Mouse (Mus musculus) layer of hippocampus, adult 11-12 months (tissue): Measurements from ENCODE around the gene Psmd12.

Experiments used
- DNase-seq: peaks from one replicate; pipeline ENCODE4 v3.0.0; 2022; ENCODE audit warnings: low spot score

The Psmd12 gene

GRCm38 (mm10) chr11:107510362-107511269 lies 31.3 kb downstream of the Psmd12 start:
- DNase-seq, result peak; percentile 44

DNA sequence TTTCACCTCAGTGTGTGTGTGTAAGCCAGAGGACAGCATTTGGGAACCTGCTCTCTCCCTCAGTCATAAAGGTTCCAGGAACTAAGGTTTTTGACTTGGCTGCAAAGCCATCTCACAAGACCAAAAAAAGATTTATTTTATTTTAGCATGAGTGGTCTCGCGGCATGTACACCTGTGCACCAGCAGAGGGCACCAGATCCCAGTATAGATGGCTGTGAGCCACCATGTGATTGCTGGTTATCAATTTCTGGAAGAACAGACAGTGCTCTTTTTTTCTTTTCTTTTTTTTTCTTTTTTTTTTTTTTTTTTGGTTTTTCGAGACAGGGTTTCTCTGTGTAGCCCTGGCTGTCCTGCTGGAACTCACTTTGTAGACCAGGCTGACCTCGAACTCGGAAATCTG lies 32.7 kb downstream of the Psmd12 start:
- peak; percentile 60 for DNase-seq

DNA sequence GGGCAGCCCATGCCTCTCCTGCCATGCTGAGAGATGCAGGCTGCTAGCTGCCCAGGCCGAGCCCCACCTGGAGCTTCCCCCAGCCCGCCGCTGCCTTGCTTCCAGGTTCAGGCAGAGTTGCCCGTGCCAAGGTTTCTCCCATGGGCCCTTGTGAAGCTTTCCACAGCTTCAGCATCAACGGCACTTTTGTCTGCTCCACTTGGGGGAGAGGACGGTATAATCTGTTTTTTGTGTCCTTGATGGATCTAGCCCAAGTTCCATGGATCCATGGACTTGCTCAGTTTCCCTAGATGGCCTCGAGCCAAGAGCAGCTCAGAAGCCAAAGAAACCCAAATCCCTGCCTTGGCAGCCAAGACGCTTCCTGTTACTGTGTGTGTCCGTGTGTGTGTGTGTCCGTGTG lies 33.8 kb downstream of the Psmd12 start:
- DNase-seq, result no peak

GRCm38 (mm10) chr11:107516387-107516786 lies 37.1 kb downstream of the Psmd12 start:
- DNase-seq, result no peak

DNA sequence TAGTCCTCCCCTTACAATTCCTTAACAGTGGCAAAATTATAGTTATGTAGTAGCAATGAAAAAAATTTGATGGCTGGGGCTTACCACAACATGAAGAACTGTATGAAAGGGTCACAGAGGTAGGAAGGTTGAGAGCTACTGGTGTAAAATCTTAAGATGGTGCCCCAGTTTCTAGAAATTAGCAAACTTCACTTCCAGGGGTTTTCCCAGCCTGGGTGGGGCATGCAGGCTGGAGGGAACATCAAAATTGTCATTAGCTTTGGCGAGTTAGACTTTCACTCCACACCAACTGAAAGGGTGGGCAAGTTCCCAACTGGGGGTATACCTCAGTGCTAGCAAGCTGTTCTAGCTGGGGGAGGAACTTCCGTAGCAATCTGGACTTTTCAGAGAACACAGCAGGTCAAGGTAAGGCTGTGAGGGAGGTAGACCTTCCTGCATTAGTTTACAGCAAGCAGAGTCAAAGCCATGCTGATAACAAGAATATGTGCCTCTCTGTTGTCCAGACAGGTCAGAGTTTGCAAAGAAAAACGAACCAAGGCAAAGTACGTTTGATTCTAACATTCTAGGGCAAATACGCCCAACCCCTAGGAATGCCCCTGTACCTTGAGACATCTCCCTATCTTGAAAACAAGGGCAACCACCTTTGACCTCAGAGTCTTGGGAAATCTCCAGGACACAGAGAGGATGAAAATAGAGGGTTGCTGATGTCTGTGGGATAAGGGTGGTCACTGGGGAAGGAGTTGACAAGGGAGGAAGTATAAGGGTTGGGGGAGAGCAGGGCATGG lies 39.6 kb downstream of the Psmd12 start:
- no peak for DNase-seq

DNA sequence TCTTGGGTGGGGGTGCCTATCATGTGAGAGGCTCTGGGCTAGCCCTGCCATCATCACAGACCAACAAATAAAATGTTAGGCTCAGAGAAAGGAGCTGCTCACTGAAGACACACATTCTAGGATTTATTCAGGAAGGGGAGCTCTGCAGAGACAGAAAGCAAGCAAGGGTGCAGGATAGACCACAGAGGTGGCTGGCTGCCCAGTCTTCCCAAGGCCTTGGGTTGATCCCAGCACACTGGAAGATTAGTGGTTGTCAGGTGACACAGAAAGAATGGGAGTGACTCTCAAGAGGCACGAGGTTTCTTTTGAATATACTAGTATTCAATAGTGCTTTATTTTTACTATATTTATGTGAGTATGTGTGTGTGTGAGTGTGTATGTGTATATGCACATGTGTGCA lies 41.9 kb downstream of the Psmd12 start:
- DNase-seq, result no peak

GRCm38 (mm10) chr11:107524966-107525365 lies 45.7 kb downstream of the Psmd12 start:
- no peak for DNase-seq

GRCm38 (mm10) chr11:107527632-107528031 lies 48.3 kb downstream of the Psmd12 start:
- no peak for DNase-seq

DNA sequence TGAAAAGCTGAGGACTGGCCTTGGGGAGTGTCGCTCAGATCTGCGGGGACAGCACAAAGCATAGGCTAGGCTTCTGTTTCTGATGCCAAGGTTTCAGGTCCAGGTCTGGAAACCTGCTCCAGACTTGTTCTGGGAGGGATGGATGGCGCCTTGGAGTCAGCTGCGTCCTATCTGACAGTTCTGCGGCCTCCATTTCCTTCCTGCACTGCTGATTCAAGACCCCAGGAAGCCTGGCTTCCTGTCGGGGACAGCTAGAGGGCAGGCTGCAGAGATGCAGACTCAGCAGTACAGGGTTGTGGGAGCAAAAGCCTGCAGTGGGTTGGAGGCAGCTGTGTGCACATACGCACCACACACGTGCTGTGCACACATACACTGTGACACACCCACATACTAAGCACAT lies 50.0 kb downstream of the Psmd12 start:
- DNase-seq, result no peak

DNA sequence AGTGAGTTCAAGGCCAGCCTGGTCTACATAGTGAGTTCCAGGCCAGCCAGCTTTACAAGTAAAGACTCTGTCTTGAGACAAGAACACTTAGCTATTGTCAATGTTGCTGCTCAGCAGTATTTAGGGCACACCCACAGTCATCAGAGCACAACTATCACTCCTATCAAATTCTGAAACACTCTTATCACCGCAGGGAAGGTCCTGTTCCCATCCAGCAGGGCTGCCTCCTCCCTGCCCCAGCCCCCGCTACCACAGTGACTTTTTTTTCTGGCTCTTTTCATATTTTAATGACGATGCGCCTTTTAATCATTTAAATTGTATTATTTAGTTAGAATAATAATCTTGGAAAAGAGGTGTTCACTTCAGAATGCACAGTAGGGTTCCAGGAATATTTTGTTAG lies 52.2 kb downstream of the Psmd12 start:
- no peak for DNase-seq

- no peak for DNase-seq
These were observed 53.0 kb downstream of the Psmd12 start for GRCm38 (mm10) chr11:107532271-107532670.

GRCm38 (mm10) chr11:107538994-107539393 lies 59.7 kb downstream of the Psmd12 start:
- no peak for DNase-seq

DNA sequence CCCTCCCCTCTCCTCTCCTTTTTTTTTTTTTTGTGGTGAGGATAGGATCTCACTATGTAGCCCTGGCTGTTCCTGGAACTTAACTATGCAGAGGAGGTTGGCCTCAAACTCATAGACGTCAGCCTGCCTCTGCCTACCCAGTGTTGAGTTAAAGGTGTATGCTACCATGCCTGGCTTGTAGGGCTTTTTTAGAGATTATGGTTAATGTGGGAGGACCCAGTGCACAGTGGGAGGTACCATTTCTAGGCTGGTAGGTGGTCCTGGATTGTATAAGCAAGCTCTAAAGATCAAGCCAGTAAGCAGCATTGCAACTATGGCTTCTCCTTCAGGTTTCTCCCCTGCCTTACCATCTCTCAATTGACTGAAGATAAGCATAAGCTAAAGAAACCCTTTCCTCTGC lies 61.1 kb downstream of the Psmd12 start:
- no peak for DNase-seq

DNA sequence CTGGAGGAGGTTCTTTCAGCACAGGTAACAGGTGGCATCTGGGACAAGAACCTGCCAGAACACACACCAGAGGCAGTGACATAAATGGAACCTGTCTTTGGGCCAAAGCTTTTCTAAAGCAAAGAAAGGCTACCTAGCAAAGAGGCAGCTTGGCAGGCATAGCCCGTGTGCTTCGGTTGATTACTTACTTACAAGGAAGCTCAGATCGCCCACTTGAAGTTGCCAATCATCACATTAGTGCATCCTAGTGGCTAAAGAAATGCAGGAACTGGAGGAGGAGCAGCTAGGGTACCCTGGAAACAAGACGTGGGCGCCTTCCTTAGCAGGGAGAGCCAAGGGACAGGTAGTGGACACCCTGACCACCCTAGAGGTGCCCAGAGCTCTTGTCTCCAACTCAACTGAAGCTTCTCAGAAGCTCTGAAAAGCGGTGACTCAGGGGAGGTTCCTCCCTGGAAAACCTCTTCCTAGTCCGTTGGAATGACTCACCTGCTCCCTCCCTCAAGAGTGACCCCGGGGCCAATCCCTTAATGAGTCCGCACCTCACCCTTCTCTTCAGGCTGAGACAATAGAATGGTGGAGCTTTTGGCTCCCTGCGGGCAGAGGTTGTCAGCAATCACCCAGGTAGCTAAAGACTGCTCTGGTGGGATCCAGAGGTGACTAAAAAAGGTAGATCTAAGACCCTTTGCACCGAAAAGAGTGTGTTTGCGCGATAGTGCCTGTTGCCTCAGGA lies 66.6 kb downstream of the Psmd12 start:
- no peak for DNase-seq

GRCm38 (mm10) chr11:107546667-107547301 lies 67.5 kb downstream of the Psmd12 start:
- peak; percentile 10 for DNase-seq

DNA sequence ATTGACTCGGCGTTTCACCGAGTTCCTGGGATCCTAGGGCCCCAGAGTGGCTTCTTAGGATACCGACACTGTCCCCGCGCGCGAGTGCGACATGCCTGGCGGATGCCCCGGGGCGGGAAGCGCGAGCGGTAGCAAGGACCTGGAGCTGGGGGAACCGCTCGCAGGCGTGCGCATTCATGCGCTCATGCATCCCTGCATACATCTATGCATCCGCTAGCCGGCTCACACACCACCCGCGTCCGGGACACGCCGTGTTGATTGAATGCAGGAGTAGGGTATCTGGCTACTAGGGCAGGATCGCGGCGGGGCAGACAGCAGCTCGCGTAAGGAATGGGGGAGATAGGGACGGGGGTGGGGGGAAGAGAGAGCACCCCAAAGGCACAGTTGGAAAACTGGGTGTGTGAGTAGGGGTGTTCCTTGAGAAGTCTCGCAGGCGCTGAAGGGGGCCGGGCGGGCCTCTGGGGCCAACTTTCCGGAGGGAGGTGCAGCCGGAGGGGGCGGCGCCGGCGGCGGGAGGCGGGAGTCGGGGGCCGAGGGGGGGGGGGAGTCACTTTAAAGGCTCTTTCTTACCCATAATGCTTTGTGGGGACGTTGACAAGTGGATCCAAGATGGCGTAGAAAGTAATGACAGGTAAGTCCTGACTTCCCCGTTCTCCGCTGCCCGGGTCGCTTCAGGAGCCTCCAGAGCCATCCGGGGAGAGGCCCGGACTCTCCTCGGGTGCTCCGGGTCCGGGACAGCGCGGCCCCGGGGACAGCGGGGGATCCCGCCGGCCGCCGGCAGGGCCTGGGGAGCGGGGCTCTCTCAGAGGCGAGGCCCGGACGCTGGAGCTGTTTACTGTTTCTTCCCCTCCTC lies 68.3 kb downstream of the Psmd12 start, which contains the start of gene Helz:
Gene Helz, plus strand, starts transcription at position 580 of the 853 bp plus-strand sequence.
- peak; percentile 46 for DNase-seq

DNA sequence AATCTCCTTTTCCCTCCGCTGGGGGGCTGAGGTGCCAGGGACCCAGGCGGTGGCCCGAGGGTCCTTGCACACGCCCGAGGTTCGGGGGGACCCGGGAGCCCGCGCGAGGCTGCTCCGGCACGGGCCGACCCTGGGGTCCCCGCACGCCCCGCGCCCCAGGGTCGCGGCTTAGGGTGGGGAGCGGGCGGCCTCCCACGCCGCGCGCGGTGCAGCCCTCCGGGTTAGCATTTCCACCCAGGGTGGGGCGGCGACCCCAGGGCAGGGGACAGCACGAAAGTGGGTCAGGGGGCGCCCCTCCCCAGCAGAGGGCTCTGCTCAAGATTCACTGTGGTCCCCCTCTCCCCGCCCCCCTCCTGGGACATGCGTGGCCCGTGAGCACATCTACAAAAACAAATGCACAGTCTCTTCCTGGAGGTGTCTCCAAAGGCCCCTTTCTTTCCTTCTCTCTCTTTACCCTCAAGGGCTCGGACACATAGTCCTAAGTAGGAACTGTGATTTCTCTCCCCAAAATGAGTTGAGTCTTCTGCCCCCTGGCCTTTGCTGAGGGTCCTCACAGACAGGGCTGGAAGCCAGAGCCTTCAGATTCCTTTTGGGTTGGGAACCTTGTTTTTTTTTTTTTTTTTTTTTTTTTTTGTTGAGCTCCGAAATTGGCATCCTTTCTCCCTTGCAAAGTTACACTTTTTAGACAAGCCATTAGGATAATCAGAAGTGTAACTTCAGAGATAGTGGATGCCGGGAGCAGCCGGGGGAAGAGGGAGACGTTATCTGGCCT lies 69.1 kb downstream of the Psmd12 start:
- DNase-seq, result no peak
